Mouse (Mus musculus) CH12.LX (cell line): Measurements from ENCODE around the gene D1Ertd622e.

Experiments
- CTCF ChIP-seq, 2 experiments: IDR thresholded peaks in 1 of 2; conservative IDR thresholded peaks in 1 of 2; 2 replicates each; pipeline ENCODE4 v1.5.1; 2011 to 2012; ENCODE audit warnings: low read depth in 2 of 2, low read length in 2 of 2, improper control_type of control experiment in 1 of 2, inconsistent platforms in 1 of 2, mild to moderate bottlenecking in 1 of 2, moderate library complexity in 1 of 2
- EP300 ChIP-seq: IDR thresholded peaks from 2 replicates; pipeline ENCODE4 v1.6.1; 2011; ENCODE audit warnings: low read length, improper control_type of control experiment
- POLR2A ChIP-seq: IDR thresholded peaks from 2 replicates; pipeline ENCODE4 v1.6.1; 2011; ENCODE audit warnings: low read depth, mild to moderate bottlenecking, improper control_type of control experiment, low read length

DNA sequence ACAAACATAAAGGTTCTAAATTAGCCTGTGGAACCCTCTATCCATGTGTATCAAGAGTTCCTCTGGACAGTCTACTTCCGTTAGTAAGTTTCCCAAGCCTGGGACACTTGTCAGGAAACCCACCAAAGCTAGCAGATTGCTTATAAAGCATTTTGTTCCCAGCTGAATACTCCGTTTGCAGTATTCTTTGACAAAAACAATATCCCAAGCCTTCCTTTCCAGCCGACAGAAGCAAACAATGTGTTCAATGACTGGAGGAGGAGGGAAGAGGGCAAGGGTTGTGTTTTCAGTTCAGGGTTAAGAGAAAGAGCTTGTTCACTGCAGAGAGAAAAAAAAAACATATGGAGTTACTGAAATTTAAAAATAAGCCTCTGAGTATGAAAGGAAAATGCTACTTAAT is 73.3 kb downstream of the D1Ertd622e start:
- TF ChIP-seq EP300 (no peak), POLR2A (no peak), CTCF (conservative IDR thresholded peaks at IDR 0.05 in 1 of 2, IDR thresholded peaks at IDR 0.05 in 1 of 2; ENCODE audit: low read depth in 2 of 2, low read length in 2 of 2) (no peak)
